Comparison of ENCODE assay signal across 27 mouse cellular contexts in the genomic region with DNA sequence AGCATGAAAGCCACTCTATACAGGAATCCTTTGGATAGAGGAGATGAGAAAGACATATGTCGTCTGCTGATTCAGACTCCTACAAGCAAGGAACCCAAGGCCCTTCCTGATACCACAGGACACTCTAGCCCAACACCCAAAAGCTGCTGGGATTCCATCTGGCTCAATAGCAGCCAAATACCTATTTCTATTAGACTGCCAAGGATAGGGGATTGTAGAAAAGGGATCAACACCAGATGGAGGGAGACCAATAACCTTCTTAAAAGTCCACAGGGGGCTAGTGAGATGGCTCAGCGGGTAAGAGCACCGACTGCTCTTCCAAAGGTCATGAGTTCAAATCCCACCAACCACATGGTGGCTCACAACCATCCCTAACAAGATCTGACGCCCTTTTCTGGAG. TPM values are rescaled to one million over a fixed set of nuclear protein-coding genes. Genes with fewer than 3 reads are reported as not detected.
"Had no signal": no experiment of that assay in that cellular context is flagged by ENCODE, and none has a peak within 500 bp of the region (broad histone marks: within the 10 kb centered on the region; RNA-seq: fewer than 3 reads in every experiment).

No protein-coding gene starts in this region.

- H3K27ac ChIP-seq: left cerebral cortex, adult 2 months; limb, embryonic 12.5 days; limb, embryonic 15.5 days; liver, embryonic 14.5 days; midbrain, embryonic 10.5 days; midbrain, embryonic 13.5 days; neural tube, embryonic 13.5 days had no signal

- H3K27me3 ChIP-seq: limb, embryonic 12.5 days; limb, embryonic 15.5 days; megakaryocyte, embryonic 14.5 days; midbrain, embryonic 13.5 days; neural tube, embryonic 13.5 days had no signal

- DNase-seq: kidney, postnatal 14 days; layer of hippocampus, postnatal 36 days; liver, postnatal 0 days; lung, embryonic 14.5 days; lung, postnatal 36 days; retina, postnatal 1 day; thymus, adult 18-20 months; thymus, postnatal 14 days; thymus, postnatal 4 days had no signal

- H3K4me3 ChIP-seq: left cerebral cortex, adult 2 months; limb, embryonic 12.5 days; limb, embryonic 15.5 days; megakaryocyte, embryonic 14.5 days; midbrain, embryonic 10.5 days; midbrain, embryonic 13.5 days; myocyte; neural tube, embryonic 13.5 days had no signal

- H3K4me1 ChIP-seq: limb, embryonic 12.5 days; limb, embryonic 15.5 days; midbrain, embryonic 10.5 days; midbrain, embryonic 13.5 days; neural tube, embryonic 13.5 days had no signal

- H3K9me3 ChIP-seq: limb, embryonic 12.5 days; limb, embryonic 15.5 days; megakaryocyte, embryonic 14.5 days; midbrain, embryonic 10.5 days; midbrain, embryonic 13.5 days; neural tube, embryonic 13.5 days had no signal

- ATAC-seq: liver, postnatal 0 days; lung, postnatal 0 days; midbrain, embryonic 13.5 days; midbrain, embryonic 16.5 days had no signal

RNA-seq across cellular contexts. Expression of gene Gm20671, which starts 11.5 kb away (rescaled TPM):
- total RNA-seq: layer of hippocampus, adult 8-10 months; layer of hippocampus, postnatal 10 days; layer of hippocampus, postnatal 36 days; left cerebral cortex, adult 2 months; left cerebral cortex, postnatal 10 days; left cerebral cortex, postnatal 36 days had no signal
- polyA plus RNA-seq: kidney, embryonic 16.5 days; limb, embryonic 12.5 days; limb, embryonic 15.5 days; liver, embryonic 11.5 days; liver, postnatal 0 days; lung, embryonic 14.5 days; lung, postnatal 0 days; midbrain, embryonic 10.5 days; midbrain, embryonic 13.5 days; midbrain, embryonic 16.5 days; myocyte; neural tube, embryonic 13.5 days; stomach, embryonic 16.5 days had no signal
